Mouse (Mus musculus) hindbrain, embryonic 14.5 days (tissue): ENCODE results near the gene Inava. TPM values are rescaled to one million over a fixed set of nuclear protein-coding genes. Genes with fewer than 3 reads are reported as not detected.
A peak's percentile ranks its signal among the peaks of the same experiment; 100 is the strongest.

Experiments used
- ATAC-seq: fragments of 200-750 bp; cut with Nextera tagmentation; 2 replicates; pipeline ENCODE4 v1.8.0; 2017; ENCODE audit warnings: moderate number of reproducible peaks, mild to moderate bottlenecking, moderate TSS enrichment, moderate library complexity; ENCODE audit not compliant: low FRiP score
- DNase-seq: peaks from one replicate; pipeline ENCODE4 v3.0.0-alpha.2; 2015; ENCODE audit warnings: low spot score
- H3K27ac ChIP-seq: fragments of 300-500 bp; sonication (generic); 2 replicates; pipeline ENCODE4 v1.5.1; 2014; ENCODE audit warnings: mild to moderate bottlenecking, moderate library complexity
- H3K27me3 ChIP-seq: fragments of 300-500 bp; sonication (generic); 2 replicates; pipeline ENCODE4 v1.6.1; 2014; ENCODE audit warnings: mild to moderate bottlenecking, low read length, mixed read lengths; ENCODE audit not compliant: control insufficient read depth, insufficient read depth
- H3K36me3 ChIP-seq: fragments of 300-500 bp; sonication (generic); replicated peaks from 2 replicates; pipeline ENCODE4 v1.6.1; 2014; ENCODE audit not compliant: control insufficient read depth, insufficient read depth
- H3K4me1 ChIP-seq: fragments of 300-500 bp; sonication (generic); replicated peaks from 2 replicates; pipeline ENCODE4 v1.6.1; 2014; ENCODE audit warnings: antibody characterized with exemption, low read length, mixed read lengths; ENCODE audit not compliant: control insufficient read depth, insufficient read depth
- H3K4me2 ChIP-seq: fragments of 300-500 bp; sonication (generic); replicated peaks from 2 replicates; pipeline ENCODE4 v1.6.1; 2014; ENCODE audit warnings: mild to moderate bottlenecking, moderate library complexity
- H3K4me3 ChIP-seq: fragments of 300-500 bp; sonication (generic); replicated peaks from 2 replicates; pipeline ENCODE4 v1.5.1; 2014; ENCODE audit warnings: mild to moderate bottlenecking, low read length
- H3K9ac ChIP-seq: fragments of 300-500 bp; sonication (generic); 2 replicates; pipeline ENCODE4 v1.6.1; 2014
- H3K9me3 ChIP-seq: fragments of 300-500 bp; sonication (generic); 2 replicates; pipeline ENCODE4 v1.6.1; 2016; ENCODE audit warnings: low read length; ENCODE audit not compliant: control insufficient read depth
- WGBS: fragments of 180-500 bp; shearing (Covaris S2); extraction: QIAGEN DNeasy Blood & Tissue Kit; methylation state at CpG from one replicate; pipeline ENCODE4 v1.1.7; 2014; 5-methylcytosine and 5-hydroxymethylcytosine counted together
- polyA plus RNA-seq: library from polyadenylated mRNA; unstranded; fragments of >200 nt; fragmentation: Nextera tagmentation; extraction: Ambion mirVana; gene quantifications from 2 replicates; pipeline ENCODE4 v1.2.1, GENCODE M21; 2014

The Inava gene
- polyA plus RNA-seq, 1 experiment from 2014 or later = 2.6 TPM

DNA sequence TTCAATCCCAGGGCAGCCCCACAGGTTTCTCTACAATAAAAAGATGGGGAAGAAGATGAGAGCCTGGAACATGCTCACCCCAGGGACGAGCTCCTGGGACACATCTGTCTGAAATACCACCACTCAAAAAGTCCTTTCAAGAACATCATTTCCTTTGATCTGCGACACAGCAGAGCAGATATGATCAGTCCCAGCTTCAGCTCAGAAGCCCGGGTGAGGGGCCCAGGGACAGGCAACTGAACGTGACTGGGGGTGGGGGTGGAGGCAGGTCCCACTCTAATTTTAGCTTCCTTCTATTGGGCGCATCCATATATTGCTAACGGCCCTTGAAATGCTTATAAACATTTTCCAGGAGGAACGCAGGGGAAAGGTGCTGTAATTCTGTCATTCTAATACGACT is 21.6 kb upstream of the Inava start:
- DNase-seq (no peak), ATAC-seq (no peak)
- no peak overlapping the region for H3K9ac ChIP-seq
- H3K27ac ChIP-seq = no peak overlapping the region
- peaks cover 30% of the 10 kb centered on the region for H3K27me3 ChIP-seq
- no peaks in the 10 kb centered on the region for H3K9me3 ChIP-seq
- H3K4me2 ChIP-seq = no peak overlapping the region
- H3K4me1 ChIP-seq = peaks cover 13% of the 10 kb centered on the region
- H3K4me3 ChIP-seq = no peak overlapping the region
- H3K36me3 ChIP-seq = no peaks in the 10 kb centered on the region
- 46% methylated on average over 8 of the region's 8 CpGs for WGBS

DNA sequence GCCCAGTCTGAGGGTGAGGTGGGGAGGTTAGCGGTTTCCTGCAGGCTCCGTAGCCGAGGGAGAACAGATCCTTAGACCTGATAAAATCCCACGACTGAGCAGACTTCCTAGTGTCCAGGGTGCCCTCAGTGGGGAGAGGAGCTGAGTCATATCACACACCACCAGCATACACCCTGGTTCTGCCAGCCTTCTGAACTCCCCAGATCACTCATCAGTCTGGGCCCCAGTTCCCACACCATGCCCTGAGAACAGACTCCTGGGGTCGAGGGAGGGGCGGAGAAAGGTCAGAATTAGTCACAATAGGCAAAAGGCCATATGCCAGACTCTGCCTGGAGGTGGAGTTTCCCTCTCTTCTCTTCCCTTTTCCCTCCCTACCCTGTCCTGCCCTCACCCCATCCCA is 21.1 kb upstream of the Inava start:
- H3K4me1 ChIP-seq = peaks cover 10% of the 10 kb centered on the region; the same call in 1 of the 2 replicates
- H3K27ac ChIP-seq = no peak overlapping the region
- no peaks in the 10 kb centered on the region for H3K36me3 ChIP-seq
- H3K9me3 ChIP-seq = no peaks in the 10 kb centered on the region
- H3K9ac ChIP-seq = no peak overlapping the region
- H3K27me3 ChIP-seq = peaks cover 28% of the 10 kb centered on the region
- no peak overlapping the region for H3K4me2 ChIP-seq
- no peak overlapping the region for H3K4me3 ChIP-seq
- 34% methylated on average over 6 of the region's 6 CpGs for WGBS
- no peak for ATAC-seq
- no peak for DNase-seq

DNA sequence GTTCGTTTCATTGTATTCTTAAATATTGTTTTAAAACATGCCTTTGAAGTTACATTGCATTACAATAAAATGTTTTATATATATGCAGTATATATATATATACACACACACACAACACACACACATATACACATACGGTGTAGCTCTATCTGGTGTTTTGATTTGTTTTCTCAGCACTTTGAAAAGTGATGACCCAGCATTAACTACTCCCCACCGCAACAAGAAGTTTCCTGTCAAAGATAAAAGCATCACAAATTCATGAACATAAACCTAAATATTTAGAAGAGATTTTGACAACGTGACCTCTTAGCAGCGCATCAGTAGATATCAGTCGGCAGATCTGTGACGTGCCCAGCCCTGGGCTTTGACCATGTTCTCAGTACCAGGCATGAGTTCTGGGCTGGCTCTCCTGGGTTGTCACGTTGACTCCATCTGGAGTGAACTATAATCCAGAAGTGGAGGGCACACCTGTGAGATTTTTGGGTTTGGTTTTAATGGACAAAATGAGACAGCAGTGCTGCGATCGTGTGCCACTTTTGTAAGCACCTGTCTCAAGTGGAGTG is 20.5 kb upstream of the Inava start:
- Histone ChIP-seq H3K4me2 (no peak overlapping the region), H3K4me1 (peaks cover 7% of the 10 kb centered on the region; the same call in 1 of the 2 replicates), H3K36me3 (no peaks in the 10 kb centered on the region), H3K4me3 (no peak overlapping the region), H3K9ac (no peak overlapping the region), H3K27me3 (peaks cover 24% of the 10 kb centered on the region), H3K27ac (no peak overlapping the region), H3K9me3 (no peaks in the 10 kb centered on the region)
- no peak for DNase-seq
- WGBS = 83% methylated on average over 10 of the region's 10 CpGs
- no peak for ATAC-seq

DNA sequence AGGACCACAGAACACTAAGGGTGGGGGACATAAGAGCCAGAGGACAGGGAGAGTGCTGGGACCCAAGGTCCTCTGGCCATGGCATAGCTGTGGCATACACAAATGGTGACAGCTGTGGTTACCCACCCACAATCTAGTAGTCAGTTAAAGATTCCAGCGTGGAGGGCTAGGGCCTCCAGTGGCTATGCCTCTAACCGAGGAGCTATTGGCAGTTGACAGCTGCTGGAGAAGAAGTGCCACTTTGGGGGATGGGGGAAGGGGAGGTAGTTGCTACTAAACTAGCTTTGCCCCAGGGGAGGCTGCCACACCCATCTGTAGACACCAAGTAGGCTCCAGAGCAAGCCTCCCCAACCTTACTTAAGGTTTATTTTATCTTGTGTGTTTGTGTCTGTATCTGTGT is 19.4 kb upstream of the Inava start:
- peaks cover 3% of the 10 kb centered on the region; the same call in 1 of the 2 replicates for H3K4me1 ChIP-seq
- no peak overlapping the region for H3K27ac ChIP-seq
- H3K27me3 ChIP-seq = peaks cover 14% of the 10 kb centered on the region
- H3K9ac ChIP-seq = no peak overlapping the region
- DNase-seq = no peak
- H3K36me3 ChIP-seq = no peaks in the 10 kb centered on the region
- no peak overlapping the region for H3K4me3 ChIP-seq
- no peak overlapping the region for H3K4me2 ChIP-seq
- no peaks in the 10 kb centered on the region for H3K9me3 ChIP-seq
- no peak for ATAC-seq
- WGBS = 16% methylated on average over 2 of the region's 2 CpGs

DNA sequence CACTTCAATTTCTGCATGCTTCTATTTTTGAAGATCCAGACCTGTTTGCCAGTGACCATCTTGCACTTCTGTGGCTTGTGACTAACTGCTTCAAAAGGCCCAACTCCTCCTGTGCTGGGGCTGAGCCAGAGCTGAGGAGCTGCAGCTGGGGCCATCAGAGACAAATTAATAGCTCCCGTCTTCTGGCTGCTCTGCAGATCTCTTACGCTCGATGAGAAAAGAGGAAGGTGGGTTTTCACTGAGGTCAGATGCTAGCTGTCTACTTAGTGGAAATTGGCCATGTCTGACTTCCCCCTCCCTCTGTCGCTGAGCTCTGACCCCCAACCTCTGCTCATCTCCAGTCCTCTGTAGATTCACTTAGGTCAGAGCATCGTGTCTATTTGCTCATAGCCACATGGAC is 15.6 kb upstream of the Inava start:
- no peaks in the 10 kb centered on the region for H3K27me3 ChIP-seq
- no peak overlapping the region for H3K4me3 ChIP-seq
- no peaks in the 10 kb centered on the region for H3K36me3 ChIP-seq
- H3K4me2 ChIP-seq = no peak overlapping the region
- no peak overlapping the region for H3K27ac ChIP-seq
- DNase-seq (no peak), ATAC-seq (no peak)
- H3K9me3 ChIP-seq = no peaks in the 10 kb centered on the region
- no peak overlapping the region for H3K9ac ChIP-seq
- 50% methylated on average over 5 of the region's 5 CpGs for WGBS
- no peaks in the 10 kb centered on the region for H3K4me1 ChIP-seq

DNA sequence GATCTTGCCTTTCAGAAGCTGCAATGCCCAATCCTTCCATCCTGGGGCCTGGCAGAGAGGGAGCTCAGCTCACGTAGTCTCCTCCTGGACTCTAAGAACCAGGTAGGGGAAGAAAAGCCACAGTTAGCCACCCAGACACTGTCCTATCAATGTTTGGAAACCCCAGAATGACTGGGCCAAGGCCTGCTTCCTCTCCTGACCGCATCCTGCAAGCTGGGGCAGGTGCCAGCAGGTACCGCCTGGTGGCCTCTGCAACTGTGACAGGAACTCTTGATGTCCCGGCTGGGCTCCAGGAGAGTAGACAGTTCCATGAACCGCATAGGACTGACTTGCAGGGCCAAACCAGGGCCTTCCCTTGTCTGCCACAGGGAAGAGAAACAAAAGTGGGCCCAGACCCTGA is 13.3 kb upstream of the Inava start:
- ATAC-seq = no peak
- Histone ChIP-seq H3K9me3 (no peaks in the 10 kb centered on the region), H3K4me1 (no peaks in the 10 kb centered on the region), H3K27ac (no peak overlapping the region), H3K27me3 (no peaks in the 10 kb centered on the region), H3K4me3 (no peak overlapping the region), H3K9ac (no peak overlapping the region), H3K36me3 (no peaks in the 10 kb centered on the region), H3K4me2 (no peak overlapping the region)
- WGBS = 91% methylated on average over 5 of the region's 5 CpGs
- no peak for DNase-seq

DNA sequence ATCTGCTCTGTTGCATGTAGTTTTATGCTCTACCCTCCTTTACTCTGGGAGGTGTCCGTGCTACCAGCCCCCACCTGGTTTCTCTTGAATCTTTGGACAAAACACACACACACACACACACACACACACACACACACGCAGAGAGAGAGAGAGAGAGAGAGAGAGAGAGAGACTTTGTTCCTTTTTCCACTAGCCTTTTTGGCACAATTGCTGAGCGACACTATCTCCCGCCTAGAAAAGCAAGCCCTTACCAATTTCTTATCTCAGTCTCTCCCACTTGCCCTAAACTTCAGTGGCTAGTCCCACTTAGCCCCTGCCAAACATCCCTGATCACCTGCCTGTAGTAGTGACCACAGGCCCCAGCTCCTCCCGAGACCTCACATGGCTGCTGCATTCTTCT is 10.4 kb upstream of the Inava start:
- H3K9ac ChIP-seq = no peak overlapping the region
- H3K27me3 ChIP-seq = no peaks in the 10 kb centered on the region
- 87% methylated on average over 5 of the region's 5 CpGs for WGBS
- no peaks in the 10 kb centered on the region for H3K9me3 ChIP-seq
- no peak overlapping the region for H3K4me3 ChIP-seq
- no peaks in the 10 kb centered on the region for H3K4me1 ChIP-seq
- H3K27ac ChIP-seq = no peak overlapping the region
- DNase-seq = no peak
- no peak overlapping the region for H3K4me2 ChIP-seq
- no peak for ATAC-seq
- no peaks in the 10 kb centered on the region for H3K36me3 ChIP-seq

DNA sequence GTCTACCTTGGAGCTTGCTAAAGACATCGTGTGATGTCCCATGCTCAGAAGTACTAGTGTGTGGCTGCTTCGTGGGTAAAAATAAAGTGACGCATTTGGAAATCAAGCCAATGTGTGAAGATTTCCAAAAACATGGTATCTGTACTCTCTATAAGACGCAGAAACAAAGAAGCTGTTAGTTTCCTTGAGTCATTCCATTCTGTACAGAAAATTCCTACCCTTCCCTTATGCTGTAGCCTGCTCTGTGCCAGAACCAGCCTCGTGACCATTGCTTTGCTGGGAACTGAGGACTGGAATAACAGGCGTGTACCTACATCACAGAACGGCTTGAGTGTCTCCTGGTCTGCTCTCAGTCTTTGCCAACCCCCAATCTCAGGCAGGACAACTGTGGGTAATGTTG is 7.7 kb upstream of the Inava start:
- H3K9me3 ChIP-seq = no peaks in the 10 kb centered on the region
- DNase-seq (no peak), ATAC-seq (no peak)
- H3K4me3 ChIP-seq = no peak overlapping the region
- H3K36me3 ChIP-seq = no peaks in the 10 kb centered on the region
- no peaks in the 10 kb centered on the region for H3K4me1 ChIP-seq
- H3K9ac ChIP-seq = no peak overlapping the region
- no peak overlapping the region for H3K27ac ChIP-seq
- H3K27me3 ChIP-seq = no peaks in the 10 kb centered on the region
- no peak overlapping the region for H3K4me2 ChIP-seq
- 91% methylated on average over 7 of the region's 7 CpGs for WGBS

DNA sequence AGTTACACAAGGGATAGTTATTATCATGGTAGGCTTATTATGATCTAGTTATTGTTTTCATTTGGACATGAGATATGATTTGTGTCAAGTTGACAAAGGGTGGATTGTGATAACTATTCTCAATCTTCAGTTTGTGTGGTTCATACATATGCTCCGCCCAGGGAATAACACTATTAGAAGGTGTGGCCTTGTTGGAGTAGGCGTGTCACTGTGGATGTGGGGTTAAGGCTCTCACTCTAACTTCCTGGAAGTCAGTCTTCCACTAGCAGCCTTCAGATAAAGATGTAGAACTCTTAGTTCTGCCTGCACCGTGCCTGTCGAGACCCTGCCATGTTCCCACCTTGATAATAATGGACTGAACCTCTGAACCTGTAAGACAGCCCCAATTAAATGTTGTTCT is 4.4 kb upstream of the Inava start:
- Histone ChIP-seq H3K4me1 (no peaks in the 10 kb centered on the region; the same call in 1 of the 2 replicates), H3K27me3 (0 out of 2 replicates have a peak, but pooled peaks cover under 1% of the 10 kb centered on the region), H3K36me3 (no peaks in the 10 kb centered on the region), H3K9ac (no peak overlapping the region), H3K9me3 (no peaks in the 10 kb centered on the region), H3K27ac (no peak overlapping the region), H3K4me2 (no peak overlapping the region), H3K4me3 (no peak overlapping the region)
- WGBS = 87% methylated on average over 4 of the region's 4 CpGs
- ATAC-seq = no peak
- DNase-seq = no peak

DNA sequence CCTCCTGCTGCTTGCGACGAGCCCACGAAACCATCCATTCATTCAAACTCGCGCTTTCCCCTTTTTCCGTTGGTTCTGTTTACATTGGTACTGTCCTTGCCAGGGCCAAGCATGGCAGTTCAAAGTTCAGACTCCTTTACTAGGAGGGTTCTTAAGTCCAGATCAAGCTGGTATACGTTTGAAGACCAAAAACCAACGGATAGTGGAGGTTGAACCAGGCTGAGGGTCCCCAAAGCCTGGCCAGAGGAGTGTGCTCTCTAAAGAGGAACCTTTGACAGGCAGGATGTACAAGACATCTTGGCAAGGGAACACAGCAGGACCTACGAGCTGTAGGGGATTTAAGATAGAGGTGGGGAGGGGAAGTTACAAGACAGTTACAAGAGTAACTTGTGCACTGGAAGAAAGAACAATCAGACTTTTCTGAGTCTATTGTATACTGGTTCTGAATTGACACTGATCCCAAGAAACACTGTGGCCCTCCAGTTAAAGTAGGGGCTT is 580 bp upstream of the Inava start:
- H3K4me1 ChIP-seq = peaks cover 24% of the 10 kb centered on the region
- no peaks in the 10 kb centered on the region for H3K36me3 ChIP-seq
- no peaks in the 10 kb centered on the region for H3K9me3 ChIP-seq
- ATAC-seq (peak; percentile 13; the same call in 1 of the 2 replicates), DNase-seq (no peak)
- 3% methylated on average over 9 of the region's 9 CpGs for WGBS
- H3K27ac ChIP-seq = no peak overlapping the region
- peak overlapping the region; percentile 63 for H3K4me2 ChIP-seq
- peak overlapping the region; percentile 48 for H3K4me3 ChIP-seq
- peak overlapping the region; percentile 57 for H3K9ac ChIP-seq
- H3K27me3 ChIP-seq = 0 out of 2 replicates have a peak, but pooled peaks cover 7% of the 10 kb centered on the region
